Mouse (Mus musculus) CD4-positive helper T cell, adult 2 months (primary cell): ENCODE data around the gene Car12.

Experiments
- DNase-seq: peaks from one replicate; pipeline ENCODE4 v3.0.0-alpha.2; 2012; ENCODE audit warnings: low read depth, missing footprints, low spot score

The Car12 gene

DNA sequence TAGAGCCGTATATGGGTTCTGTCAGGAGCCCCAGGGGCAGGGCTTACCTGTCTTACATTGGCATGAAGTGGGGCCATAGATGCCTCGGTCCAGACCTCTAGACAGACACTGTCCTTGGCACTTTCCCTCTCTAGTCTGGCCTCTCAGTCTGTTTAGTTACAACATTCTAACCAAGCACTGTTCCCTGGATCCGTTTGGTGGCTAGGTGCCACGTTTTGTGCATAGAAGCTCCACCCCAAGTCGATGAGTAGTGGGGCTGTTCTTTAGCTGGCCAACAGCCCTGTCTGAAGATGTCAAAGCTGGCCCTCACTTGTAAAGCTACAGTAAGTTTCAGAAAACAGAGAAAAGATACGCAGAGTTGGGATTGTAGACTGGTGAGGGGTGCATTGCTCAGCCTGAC lies 2.9 kb upstream of the Car12 start:
- no peak for DNase-seq

GRCm38 (mm10) chr9:66714022-66714515 lies 583 bp downstream of the Car12 start:
- peak; percentile 51 for DNase-seq

GRCm38 (mm10) chr9:66715361-66715760 lies 1.9 kb downstream of the Car12 start:
- no peak for DNase-seq

DNA sequence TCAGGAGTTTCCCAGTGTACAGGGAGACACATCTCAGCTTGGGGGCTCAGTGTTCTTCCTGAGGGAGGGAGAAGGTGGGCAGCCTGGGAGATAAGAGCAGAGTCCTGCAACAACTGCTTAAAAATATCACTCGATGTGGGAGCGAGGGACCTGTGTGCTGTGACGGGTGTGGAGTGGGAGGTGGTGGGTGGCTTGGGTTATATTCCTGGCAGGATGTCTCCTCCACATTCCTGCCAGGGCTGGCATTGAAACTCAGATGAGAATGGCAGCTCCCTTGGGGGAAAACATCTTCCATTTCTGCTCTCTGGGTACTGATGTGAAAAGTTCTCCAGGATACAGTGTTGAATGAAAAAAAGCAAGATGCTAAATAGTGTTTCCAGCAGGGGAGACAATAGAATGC lies 3.0 kb downstream of the Car12 start:
- DNase-seq = no peak

GRCm38 (mm10) chr9:66720686-66721450 lies 7.4 kb downstream of the Car12 start:
- DNase-seq = no peak

DNA sequence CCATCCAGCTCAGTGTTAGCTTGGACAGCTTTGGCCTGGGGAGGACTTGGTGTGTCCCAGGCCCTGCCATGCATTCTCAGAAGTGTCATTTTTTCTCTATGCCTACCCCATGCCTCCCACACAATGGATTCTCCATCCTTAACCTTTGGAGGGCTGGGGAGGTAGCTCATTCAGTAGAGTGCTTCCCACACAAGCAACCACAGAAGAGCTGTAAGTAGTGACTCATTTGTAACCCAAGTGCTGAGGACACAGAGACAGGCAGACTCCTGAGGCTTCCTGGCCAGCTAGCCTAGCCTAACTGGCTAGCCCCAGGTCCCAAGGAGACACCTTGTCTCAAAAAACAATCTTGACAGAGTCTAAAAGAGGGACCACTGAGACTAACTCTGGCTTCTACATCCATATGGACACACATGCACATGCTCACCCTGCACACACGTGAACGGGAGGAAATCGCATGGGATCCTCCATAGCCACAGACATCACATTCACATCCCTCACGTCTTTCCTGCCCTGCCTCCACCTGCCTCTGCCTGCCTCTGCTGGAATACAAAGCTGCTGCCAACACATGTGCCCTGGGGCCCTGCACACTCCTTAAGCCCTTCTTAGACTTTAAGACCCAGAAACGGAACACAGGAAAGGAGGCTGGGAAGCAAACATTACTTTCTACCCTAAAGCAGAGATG lies 8.8 kb downstream of the Car12 start:
- no peak for DNase-seq

DNA sequence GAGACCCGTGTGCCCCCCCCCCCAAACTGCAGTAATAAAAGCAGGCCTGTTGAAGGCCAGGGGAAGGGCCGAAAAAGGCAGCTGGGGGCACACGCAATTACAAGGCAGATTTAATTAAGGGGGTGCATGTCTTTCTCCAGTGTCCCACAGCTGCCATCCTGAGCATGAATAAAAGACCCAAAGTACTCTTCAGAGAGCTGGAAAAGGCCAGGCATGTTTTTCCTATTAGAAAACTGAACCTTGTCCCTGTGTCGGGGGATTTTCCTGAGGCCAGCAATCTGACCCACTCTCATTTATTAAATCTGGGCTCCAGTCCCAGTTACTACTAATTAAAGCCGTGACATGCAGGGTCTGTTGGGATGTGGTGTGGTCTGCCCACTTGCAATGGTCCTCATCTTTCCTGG lies 9.4 kb downstream of the Car12 start:
- DNase-seq = no peak

DNA sequence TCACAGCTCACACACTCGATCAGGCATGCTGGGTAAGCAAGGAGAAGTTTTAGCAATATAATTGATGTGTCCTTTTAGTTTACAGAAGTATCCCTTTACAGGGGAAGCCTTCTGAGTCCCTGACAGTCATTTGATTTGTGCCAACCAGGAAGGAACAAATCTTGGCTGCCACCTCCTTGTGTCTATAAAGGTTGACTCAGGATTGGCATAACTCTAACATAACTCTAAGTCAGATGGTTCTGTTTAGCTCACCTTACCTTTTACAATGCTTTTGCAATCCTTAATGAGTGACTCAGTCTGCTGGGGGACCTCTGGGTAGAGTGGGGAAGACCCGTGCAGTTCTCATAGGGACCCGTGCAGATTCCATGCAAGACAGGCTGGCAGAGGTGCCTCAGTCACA lies 12.1 kb downstream of the Car12 start:
- DNase-seq = no peak

- no peak for DNase-seq
Observed at GRCm38 (mm10) chr9:66727333-66727732, 13.8 kb downstream of the Car12 start.

DNA sequence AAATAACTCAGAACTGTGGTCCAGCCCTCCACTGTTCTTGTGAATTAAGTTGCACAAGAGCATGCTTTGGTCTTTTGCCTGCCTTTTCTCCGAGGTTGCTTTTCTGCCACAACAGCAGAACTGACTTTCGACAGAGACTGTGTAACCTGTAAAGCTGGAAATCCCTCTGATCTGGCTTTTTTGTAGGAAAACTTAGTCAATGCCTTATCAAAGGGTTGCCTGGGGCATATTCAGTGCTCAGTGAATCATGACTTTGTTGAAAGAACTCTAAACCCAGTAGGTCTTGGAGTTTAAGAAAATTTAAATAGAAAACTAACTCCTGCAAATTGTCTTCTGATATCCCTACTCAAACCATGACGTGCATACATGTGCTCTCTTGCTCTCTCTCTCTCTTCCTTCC lies 17.1 kb downstream of the Car12 start:
- DNase-seq = no peak

DNA sequence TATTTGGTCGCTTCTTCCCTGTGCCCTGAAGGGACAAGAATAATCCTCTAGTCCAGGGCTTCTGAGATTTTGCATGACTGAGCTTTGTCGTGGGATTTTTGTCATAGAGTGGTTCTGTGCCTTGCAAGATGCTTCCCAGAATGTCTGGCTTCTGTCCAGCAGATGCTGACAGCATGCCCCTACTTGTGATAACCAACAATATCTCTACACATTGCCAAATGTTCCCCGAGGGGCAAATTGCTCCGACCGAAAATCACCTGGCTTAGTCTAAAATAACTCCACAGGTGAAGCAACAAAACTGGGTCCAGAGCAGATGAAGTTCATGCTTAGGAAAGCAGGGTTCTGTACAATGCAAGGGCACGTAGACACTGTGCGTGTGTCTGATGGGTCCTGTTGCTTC lies 17.8 kb downstream of the Car12 start:
- no peak for DNase-seq

GRCm38 (mm10) chr9:66732791-66733691 lies 19.6 kb downstream of the Car12 start:
- DNase-seq = no peak

DNA sequence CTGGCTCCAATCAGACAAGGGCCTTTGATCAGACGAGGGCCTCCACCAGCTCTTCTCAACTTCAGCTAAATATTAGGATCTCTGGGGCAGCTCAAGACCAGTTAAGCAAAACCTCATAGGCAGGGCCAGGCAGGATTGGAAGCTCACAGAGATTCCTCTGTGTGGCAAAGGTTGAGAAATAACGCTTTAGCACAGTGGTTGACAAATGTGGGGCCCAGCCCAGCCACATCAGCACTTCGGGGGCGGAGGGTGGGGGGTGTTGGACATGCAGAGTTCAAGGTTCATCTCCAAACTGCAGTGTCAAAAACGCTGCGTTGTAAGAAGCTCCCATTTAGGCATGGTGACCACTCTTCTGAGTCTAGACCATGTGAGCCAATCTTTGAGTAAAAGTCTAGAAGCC lies 21.1 kb downstream of the Car12 start:
- DNase-seq = no peak

DNA sequence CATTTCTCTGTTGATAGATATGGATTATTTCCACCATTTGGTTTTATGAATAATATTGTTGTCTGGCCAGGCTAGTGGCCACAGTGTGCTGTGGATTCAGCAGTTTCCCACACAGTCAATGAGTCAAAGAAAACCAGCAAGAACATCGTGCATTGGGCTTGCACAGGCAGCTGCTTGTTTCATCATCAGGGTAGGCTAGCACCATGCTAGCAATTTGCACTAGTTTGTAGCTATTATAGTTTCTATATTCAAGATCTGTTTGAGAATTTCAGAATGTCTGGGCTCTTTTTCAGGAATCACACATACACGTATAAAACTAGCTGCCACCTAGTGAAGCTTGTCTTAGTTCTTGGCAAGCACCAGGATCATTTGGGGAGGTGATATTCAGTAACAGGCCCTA lies 21.6 kb downstream of the Car12 start:
- no peak for DNase-seq

- DNase-seq = no peak
Observed at GRCm38 (mm10) chr9:66736016-66736415, 22.5 kb downstream of the Car12 start.

DNA sequence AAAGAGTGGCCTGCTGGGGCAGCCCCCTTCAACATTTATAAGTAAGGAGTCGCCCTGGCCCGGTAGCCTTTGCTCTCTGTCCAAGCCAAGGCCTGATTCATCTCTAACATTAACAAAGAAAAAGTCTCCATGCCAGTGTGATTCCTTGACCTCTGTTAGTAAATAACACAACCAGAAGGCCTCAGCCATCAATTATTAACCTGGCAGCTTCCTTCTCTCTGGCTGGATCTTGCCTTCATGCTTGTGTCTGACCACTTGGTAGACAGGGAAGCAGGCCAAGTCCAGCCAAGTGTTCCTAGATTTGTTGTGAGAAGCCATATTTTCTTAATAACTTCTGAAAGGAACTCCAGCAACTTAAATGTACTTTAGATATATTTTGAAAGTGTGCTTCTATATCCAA lies 23.1 kb downstream of the Car12 start:
- no peak for DNase-seq

DNA sequence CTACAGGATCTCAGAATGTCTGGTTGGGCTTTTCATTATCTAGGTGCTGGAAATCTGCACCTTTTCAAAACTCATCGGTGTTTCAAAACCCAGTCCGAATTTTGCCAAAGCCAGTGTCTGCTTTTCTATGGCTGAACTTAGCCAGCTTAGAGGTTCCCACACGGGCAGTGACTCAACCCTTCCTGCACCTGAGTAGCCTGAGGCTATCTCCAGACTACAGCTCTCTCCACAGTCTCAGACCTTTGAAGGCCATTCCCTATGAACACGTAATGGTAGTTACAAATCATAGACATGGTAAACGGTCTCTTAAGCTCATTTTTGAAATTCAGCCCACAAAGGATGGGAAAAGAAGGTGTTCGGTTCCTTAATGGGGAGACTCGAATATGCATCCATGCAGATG lies 26.0 kb downstream of the Car12 start:
- no peak for DNase-seq

- no peak for DNase-seq
Observed at GRCm38 (mm10) chr9:66744531-66744930, 31.0 kb downstream of the Car12 start.

GRCm38 (mm10) chr9:66748390-66748789 lies 34.9 kb downstream of the Car12 start:
- DNase-seq = no peak

- no peak for DNase-seq
Observed at GRCm38 (mm10) chr9:66752849-66753248, 39.4 kb downstream of the Car12 start.

DNA sequence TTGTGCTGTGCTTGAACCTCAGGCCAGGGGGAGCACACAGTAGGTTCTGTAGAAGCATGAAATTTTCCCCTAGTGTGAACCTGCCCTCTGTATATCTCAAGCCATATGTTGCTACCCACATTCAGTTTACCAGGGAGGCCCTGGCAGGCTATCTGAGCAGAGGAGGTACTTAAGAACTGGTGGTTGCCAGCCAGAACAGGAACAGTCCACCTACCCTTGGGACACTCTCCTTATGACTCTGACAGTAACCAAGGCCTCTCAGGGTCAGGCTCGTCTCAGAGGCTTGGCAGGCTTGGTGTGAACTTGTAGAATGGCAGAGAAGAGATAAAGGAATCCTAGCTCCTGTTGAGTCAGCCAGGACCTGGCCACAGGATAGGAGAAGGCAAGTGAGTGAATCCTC lies 47.5 kb downstream of the Car12 start:
- DNase-seq = no peak

DNA sequence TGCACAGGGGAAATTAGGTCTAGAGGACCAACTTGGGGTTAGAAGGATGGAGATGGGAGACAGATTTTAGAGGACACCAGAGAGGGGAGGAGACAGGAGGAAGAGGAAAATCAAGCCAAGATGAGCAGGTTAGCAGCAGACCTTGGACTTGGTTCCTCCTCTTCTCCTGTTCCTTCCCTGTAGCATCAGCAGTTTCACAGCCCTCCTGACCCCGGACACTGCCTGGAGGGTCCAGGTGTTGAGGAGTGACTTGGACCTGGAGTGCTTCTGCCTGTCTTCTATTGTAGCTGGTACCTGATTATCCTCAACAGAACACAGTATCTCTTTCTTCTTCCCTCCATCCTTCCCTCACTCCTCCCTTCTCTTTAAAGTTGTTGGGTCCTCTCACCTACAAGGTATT lies 55.2 kb downstream of the Car12 start:
- DNase-seq = no peak
